In genomic region chr12:110983083-110983482, GRCm38 (mm10) we compare ENCODE assay signal across 19 mouse cellular contexts.
"Had no signal": no experiment of that assay in that cellular context is flagged by ENCODE, and none has a peak within 500 bp of the region (broad histone marks: within the 10 kb centered on the region; RNA-seq: fewer than 3 reads in every experiment).

No protein-coding gene starts in this region.

- H3K4me2 ChIP-seq: limb, embryonic 12.5 days; limb, embryonic 15.5 days; liver, embryonic 13.5 days; midbrain, embryonic 12.5 days; neural tube, embryonic 13.5 days had no signal

- H3K27ac ChIP-seq: kidney, postnatal 0 days; limb, embryonic 12.5 days; limb, embryonic 15.5 days; liver, embryonic 13.5 days; macrophage; midbrain, embryonic 12.5 days; neural tube, embryonic 13.5 days; stomach, postnatal 0 days had no signal

- DNase-seq: kidney, adult 8-10 months; kidney, postnatal 4 days; left cerebral cortex, postnatal 4 days; liver, embryonic 13.5 days; lung, adult 2 months; lung, postnatal 14 days; thymus, adult 2 months; thymus, postnatal 14 days; thymus, postnatal 4 days had no signal

- H3K4me3 ChIP-seq: limb, embryonic 12.5 days; limb, embryonic 15.5 days; liver, embryonic 13.5 days; midbrain, embryonic 12.5 days; myocyte; neural tube, embryonic 13.5 days had no signal

- H3K9me3 ChIP-seq: limb, embryonic 12.5 days; limb, embryonic 15.5 days; liver, embryonic 13.5 days; midbrain, embryonic 12.5 days; neural tube, embryonic 13.5 days had no signal

- H3K27me3 ChIP-seq: limb, embryonic 12.5 days; limb, embryonic 15.5 days; midbrain, embryonic 12.5 days; neural tube, embryonic 13.5 days had no signal

- H3K36me3 ChIP-seq: limb, embryonic 12.5 days; limb, embryonic 15.5 days; liver, embryonic 13.5 days; midbrain, embryonic 12.5 days; neural tube, embryonic 13.5 days had no signal

- H3K9ac ChIP-seq: limb, embryonic 12.5 days; limb, embryonic 15.5 days; liver, embryonic 13.5 days; midbrain, embryonic 12.5 days; neural tube, embryonic 13.5 days had no signal

- ATAC-seq: inflammation-experienced regulatory T-cells, adult 6 months; midbrain, embryonic 16.5 days had no signal
